Mouse (Mus musculus) pancreas, adult 10 weeks (tissue): Measurements from ENCODE around the gene Lsm4. TPM values are rescaled to one million over a fixed set of nuclear protein-coding genes. Genes with fewer than 3 reads are reported as not detected.

Experiments
- polyA plus RNA-seq: library from polyadenylated mRNA; stranded (reverse); fragments of 350-450 nt; fragmentation: Illumina TruSeq; extraction: RNeasy Lipid Tissue Mini Kit (QIAGEN cat#74804); gene quantifications from one replicate; pipeline ENCODE4 v1.2.3, GENCODE M21; 2015; ENCODE audit warnings: low read depth, low replicate concordance; ENCODE audit not compliant: insufficient read depth

The Lsm4 gene
- 14.0 TPM for polyA plus RNA-seq

GRCm38 (mm10) chr8:70673079-70673856, at the start of gene Lsm4:
Lsm4 (plus strand) TSS chr8:70673248.

GRCm38 (mm10) chr8:70632346-70632892, 40.6 kb upstream of the Lsm4 start, which contains the start of gene Gdf15:
Gdf15 (minus strand) TSS chr8:70632456.

DNA sequence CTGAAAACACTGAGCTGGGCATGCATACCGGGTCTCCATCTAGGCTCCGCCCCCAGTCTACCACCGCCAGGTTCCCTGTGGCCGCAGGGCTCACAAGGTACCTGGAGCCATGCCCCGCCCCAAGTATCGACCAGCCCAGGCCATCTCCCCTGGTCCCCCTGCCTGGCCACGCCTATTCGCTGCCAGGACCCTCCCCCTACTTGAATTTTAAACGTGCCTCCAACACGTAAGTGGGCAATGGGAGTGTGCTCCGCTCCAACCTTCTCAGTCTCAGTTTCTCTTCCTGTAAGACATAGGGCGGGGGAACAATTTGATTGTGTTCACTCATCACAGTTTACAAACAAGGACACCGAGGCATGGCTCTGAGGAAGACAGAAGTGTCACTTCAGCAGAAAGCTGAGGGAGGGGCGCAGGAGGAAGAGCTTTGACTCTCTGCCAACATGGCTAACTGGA, 12.7 kb upstream of the Lsm4 start, which contains the start of gene Pgpep1:
TSS of gene Pgpep1 (minus strand) at position 116 of the 453 bp plus-strand sequence.

DNA sequence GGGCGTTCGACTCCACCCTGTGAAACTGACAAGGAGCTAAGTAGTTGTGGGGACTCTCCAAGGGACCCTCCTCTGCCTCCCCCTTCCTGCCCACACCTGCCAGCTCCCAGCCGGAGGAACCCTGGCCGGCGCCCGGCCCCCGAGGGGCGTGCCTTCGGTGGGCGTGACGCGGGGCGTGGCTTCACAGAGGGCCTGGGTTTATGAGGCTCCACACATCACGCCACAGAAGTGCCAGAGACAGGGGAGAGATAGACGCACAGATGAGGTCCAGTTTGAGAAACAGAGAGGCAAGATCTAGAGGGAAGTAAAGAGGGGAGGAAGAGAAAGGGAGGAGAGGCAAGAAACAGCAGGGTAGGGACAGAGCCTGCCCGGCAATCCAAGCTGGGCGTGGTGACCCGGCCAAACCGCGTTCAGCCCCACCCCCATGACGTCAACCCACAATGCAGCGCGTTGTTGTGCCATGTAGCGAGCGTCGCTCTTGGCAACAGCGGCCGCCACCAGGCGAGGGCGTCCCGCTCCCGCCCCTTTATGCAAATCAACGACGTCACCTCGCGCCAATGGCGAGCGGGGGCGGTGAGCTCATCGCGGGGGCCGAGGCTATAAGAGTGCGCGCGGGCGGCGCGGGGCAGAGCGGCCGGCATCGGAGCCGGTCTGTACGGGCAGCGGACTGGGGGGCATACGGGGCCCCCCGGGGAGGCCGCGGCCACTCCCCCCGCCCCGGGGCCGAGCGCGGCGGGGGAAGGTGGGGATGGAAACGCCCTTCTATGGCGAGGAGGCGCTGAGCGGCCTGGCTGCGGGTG, 25.5 kb downstream of the Lsm4 start, which contains the start of gene Jund:
TSS of gene Jund (plus strand) at position 640 of the 800 bp plus-strand sequence.

GRCm38 (mm10) chr8:70703287-70703686, 30.2 kb downstream of the Lsm4 start, which contains the start of gene Iqcn:
Iqcn (plus strand) TSS chr8:70703457.

DNA sequence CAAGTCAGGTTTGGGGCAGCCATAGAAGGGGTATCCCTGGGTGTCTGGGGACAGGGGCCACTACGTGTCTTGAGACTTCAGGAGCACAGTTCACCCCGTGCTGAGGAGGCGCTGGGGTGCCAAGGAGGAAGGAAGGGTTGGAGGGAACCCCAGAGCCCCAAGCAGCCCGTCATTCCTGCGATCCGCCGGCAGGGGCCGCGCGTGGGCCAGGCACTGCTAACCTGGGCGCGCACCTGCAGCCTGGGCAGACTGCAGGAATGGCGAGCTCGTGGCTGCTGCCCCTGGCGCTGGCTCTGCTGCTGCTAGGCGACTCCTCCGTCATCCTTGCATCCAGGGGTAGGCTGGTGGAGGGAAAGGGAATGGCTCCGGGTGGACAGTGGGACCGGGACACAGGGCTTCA, 45.2 kb downstream of the Lsm4 start, which contains the start of gene Gm3336:
TSS of gene Gm3336 (plus strand) at position 247 of the 400 bp plus-strand sequence.

DNA sequence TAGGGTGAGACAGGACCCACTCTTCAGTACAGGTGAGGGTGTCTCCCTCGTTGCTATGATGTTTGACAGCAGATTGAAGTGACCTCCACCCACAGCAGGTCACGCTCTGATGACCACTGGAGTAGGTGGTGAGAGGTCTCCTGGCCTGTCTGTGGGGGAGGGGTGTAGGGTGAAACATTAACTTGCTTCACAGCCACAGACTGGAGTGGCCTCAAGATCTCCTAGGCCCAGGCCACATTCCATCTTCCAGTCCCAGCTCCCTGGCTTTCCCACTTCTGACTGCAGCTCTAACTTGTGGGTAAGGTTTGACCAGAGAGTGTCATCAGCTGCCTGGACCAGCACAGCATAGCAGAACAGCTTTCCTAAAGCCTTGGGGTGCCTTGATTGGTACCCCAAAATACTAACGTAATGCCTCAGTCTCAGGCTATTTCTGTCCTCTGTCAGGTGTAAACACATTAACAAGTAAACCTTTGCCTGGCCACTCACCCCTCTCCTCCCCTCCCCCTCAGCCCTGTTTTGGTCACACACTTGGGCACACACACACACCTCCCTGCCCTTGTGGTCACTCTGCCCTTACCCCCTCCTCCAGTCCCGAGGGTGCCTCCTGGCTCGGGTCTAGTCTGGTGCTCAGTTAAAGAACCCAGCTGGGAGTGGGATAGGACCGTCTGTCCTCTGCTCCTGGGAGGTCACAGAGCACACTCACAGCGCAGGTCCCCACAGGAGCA, 50.6 kb downstream of the Lsm4 start, which contains the start of gene Pde4c:
TSS of gene Pde4c (plus strand) at position 235 of the 725 bp plus-strand sequence.

Other genes starting within 250 kb of the Lsm4 start
- 6.0 TPM for gene Crtc1, start 233.7 kb upstream of the Lsm4 start, polyA plus RNA-seq
- gene Klhl26, start 196.3 kb upstream of the Lsm4 start, polyA plus RNA-seq = 4.2 TPM
- 3.6 TPM for gene Tmem59l, start 185.9 kb upstream of the Lsm4 start, polyA plus RNA-seq
- 23.2 TPM for gene Crlf1, start 180.1 kb upstream of the Lsm4 start, polyA plus RNA-seq
- 39.6 TPM for gene Rex1bd, start 166.5 kb upstream of the Lsm4 start, polyA plus RNA-seq
- gene Uba52, start 162.4 kb upstream of the Lsm4 start, polyA plus RNA-seq = 731 TPM
- 78.4 TPM for gene Fkbp8, start 145.5 kb upstream of the Lsm4 start, polyA plus RNA-seq
- gene Kxd1, start 145.3 kb upstream of the Lsm4 start, polyA plus RNA-seq = 14.3 TPM
- 6.0 TPM for gene Ell, start 133.8 kb upstream of the Lsm4 start, polyA plus RNA-seq
- gene Isyna1, start 78.9 kb upstream of the Lsm4 start, polyA plus RNA-seq = 17.5 TPM
- 22.8 TPM for gene Ssbp4, start 64.4 kb upstream of the Lsm4 start, polyA plus RNA-seq
- gene Lrrc25, start 57.1 kb upstream of the Lsm4 start, polyA plus RNA-seq = 2.3 TPM
- 0.61 TPM for gene Gdf15, start 40.8 kb upstream of the Lsm4 start, polyA plus RNA-seq
- gene Pgpep1, start 12.9 kb upstream of the Lsm4 start, polyA plus RNA-seq = 8.6 TPM
- gene Jund, start 25.7 kb downstream of the Lsm4 start, polyA plus RNA-seq = 32.7 TPM
- gene Iqcn, start 30.2 kb downstream of the Lsm4 start, polyA plus RNA-seq = not detected
- gene Gm3336, start 45.3 kb downstream of the Lsm4 start, polyA plus RNA-seq = not detected
- 1.9 TPM for gene Pde4c, start 50.5 kb downstream of the Lsm4 start, polyA plus RNA-seq
- gene Rab3a, start 81.4 kb downstream of the Lsm4 start, polyA plus RNA-seq = 12.4 TPM
- gene Mpv17l2, start 87.7 kb downstream of the Lsm4 start, polyA plus RNA-seq = 13.1 TPM
- gene Pik3r2, start 103.5 kb downstream of the Lsm4 start, polyA plus RNA-seq = 9.3 TPM
- 40.0 TPM for gene Mast3, start 131.8 kb downstream of the Lsm4 start, polyA plus RNA-seq
- not detected for gene Il12rb1, start 135.2 kb downstream of the Lsm4 start, polyA plus RNA-seq
- gene Arrdc2, start 166.5 kb downstream of the Lsm4 start, polyA plus RNA-seq = 18.1 TPM
- gene Kcnn1, start 190.0 kb downstream of the Lsm4 start, polyA plus RNA-seq = 1.6 TPM
- gene Ccdc124, start 200.7 kb downstream of the Lsm4 start, polyA plus RNA-seq = 9.8 TPM
- not detected for gene Slc5a5, start 219.5 kb downstream of the Lsm4 start, polyA plus RNA-seq
- 1,080 TPM for gene Rpl18a, start 224.2 kb downstream of the Lsm4 start, polyA plus RNA-seq
- 5.2 TPM for gene Map1s, start 232.7 kb downstream of the Lsm4 start, polyA plus RNA-seq